Comparison of ENCODE assay signal across 16 mouse cellular contexts in the genomic region with DNA sequence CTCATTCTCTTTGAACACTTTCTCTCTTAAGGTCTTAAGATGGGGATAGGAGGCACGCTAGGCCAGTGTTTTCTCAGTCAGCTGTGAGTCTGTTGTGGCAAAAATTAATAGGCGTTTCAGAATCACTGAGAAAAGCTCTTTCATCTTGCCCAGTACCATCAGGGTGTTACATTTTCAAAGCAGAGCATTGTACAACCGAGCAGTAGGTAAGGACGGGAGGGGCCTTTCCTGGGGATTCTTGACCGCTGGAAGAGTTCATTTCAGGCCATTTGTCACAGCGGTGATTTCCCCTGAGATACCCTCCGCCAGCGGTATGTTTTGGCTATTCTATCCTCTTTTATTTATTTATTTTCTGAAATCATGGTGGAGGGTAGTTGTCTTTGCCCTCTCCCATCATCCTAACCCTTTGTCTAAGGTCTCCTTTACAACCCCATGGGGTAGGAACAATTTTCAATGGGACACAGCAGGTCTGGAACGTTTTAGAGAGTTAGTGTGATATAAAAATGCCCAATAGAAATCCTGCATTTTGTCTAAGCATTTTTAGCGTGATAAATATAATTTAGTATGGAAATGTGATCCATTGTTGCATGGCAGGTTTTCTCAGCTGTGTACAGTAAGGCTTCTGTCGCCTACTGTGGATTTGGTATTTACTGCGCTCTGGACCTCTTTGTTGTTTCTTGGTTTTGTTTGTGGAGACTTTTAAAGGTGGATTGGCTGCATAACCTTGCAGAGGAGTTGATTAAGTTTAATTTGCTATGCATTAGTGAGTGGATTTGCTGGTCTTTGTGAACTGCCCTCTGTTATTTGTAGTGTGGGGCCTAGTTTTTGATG.
DNase-seq lines count a peak whose midpoint lies in the region; ATAC-seq and TF ChIP-seq lines count a peak whose summit lies in the region.
"Had no signal": no experiment of that assay in that cellular context is flagged by ENCODE, and none has a peak within 500 bp of the region (broad histone marks: within the 10 kb centered on the region; RNA-seq: fewer than 3 reads in every experiment).

No protein-coding gene starts in this region.

- H3K9ac ChIP-seq in hindbrain, postnatal 0 days (replicated peaks; ENCODE audit: low read length): no peak overlapping the region
- H3K9ac ChIP-seq in limb, embryonic 13.5 days: no peak overlapping the region
- H3K9ac ChIP-seq: heart, embryonic 15.5 days had no signal

- ATAC-seq in hindbrain, postnatal 0 days: no peak
- ATAC-seq in limb, embryonic 13.5 days (ENCODE audit: low FRiP score, low read depth): no peak
- ATAC-seq in activated CD4-positive, CD25-positive, alpha-beta regulatory T cell, adult 4 months: no peak

- H3K27ac ChIP-seq in hindbrain, embryonic 10.5 days: peak overlapping the region; percentile 30; the same call in 1 of the 2 replicates
- H3K27ac ChIP-seq in hindbrain, postnatal 0 days: no peak overlapping the region
- H3K27ac ChIP-seq in forebrain, embryonic 10.5 days: peak overlapping the region; percentile 62; the same call in 1 of the 2 replicates
- H3K27ac ChIP-seq in limb, embryonic 13.5 days: peak overlapping the region; percentile 22; the same call in 1 of the 2 replicates
- H3K27ac ChIP-seq: heart, embryonic 15.5 days; macrophage had no signal

- H3K4me1 ChIP-seq in hindbrain, embryonic 10.5 days (replicated peaks): peaks cover 21% of the 10 kb centered on the region
- no peaks in the 10 kb centered on the region; the same call in 1 of the 2 replicates for H3K4me1 ChIP-seq in hindbrain, postnatal 0 days (ENCODE audit: insufficient read depth, low read length)
- H3K4me1 ChIP-seq in forebrain, embryonic 10.5 days: peaks cover 43% of the 10 kb centered on the region
- peaks cover 17% of the 10 kb centered on the region for H3K4me1 ChIP-seq in limb, embryonic 13.5 days
- H3K4me1 ChIP-seq: heart, embryonic 15.5 days had no signal

- peak; percentile 12 for DNase-seq in hindbrain, embryonic 10.5 days (ENCODE audit: low spot score)
- DNase-seq in hindbrain, postnatal 0 days (ENCODE audit: low spot score): no peak
- peak; percentile 61 for DNase-seq in brain, embryonic 14.5 days (ENCODE audit: low read depth)
- peak; percentile 24 for DNase-seq in forebrain, embryonic 10.5 days (ENCODE audit: extremely low spot score, low spot score)
- no peak for DNase-seq in spleen, adult 18-20 months
- no peak for DNase-seq in yolk sac, embryonic 10.5 days (ENCODE audit: low spot score)
- DNase-seq: adrenal gland, postnatal 36 days; cerebellum, postnatal 14 days; gastrocnemius, postnatal 36 days; liver; lung, adult 18-20 months; right cerebral cortex, postnatal 14 days had no signal

- no peak for TF ChIP-seq CTCF in hindbrain, postnatal 0 days (IDR thresholded peaks at IDR 0.05; ENCODE audit: low read depth)
- TF ChIP-seq CTCF in brain, embryonic 14.5 days (IDR thresholded peaks at IDR 0.05; ENCODE audit: borderline replicate concordance, extremely low read depth, insufficient read depth, insufficient read length): no peak

- no peak for TF ChIP-seq POLR2A in brain, embryonic 14.5 days (IDR thresholded peaks at IDR 0.05; ENCODE audit: borderline replicate concordance, extremely low read depth, insufficient read depth, insufficient read length, poor library complexity, severe bottlenecking)

- H3K4me3 ChIP-seq in hindbrain, embryonic 10.5 days: no peak overlapping the region
- H3K4me3 ChIP-seq in hindbrain, postnatal 0 days (ENCODE audit: low read length): no peak overlapping the region
- H3K4me3 ChIP-seq in forebrain, embryonic 10.5 days: no peak overlapping the region
- no peak overlapping the region for H3K4me3 ChIP-seq in limb, embryonic 13.5 days
- H3K4me3 ChIP-seq: heart, embryonic 15.5 days had no signal

- no peaks in the 10 kb centered on the region for H3K27me3 ChIP-seq in hindbrain, embryonic 10.5 days (ENCODE audit: insufficient read depth, poor library complexity, severe bottlenecking)
- H3K27me3 ChIP-seq in hindbrain, postnatal 0 days (ENCODE audit: insufficient read depth, low read length): no peaks in the 10 kb centered on the region
- no peaks in the 10 kb centered on the region for H3K27me3 ChIP-seq in forebrain, embryonic 10.5 days (ENCODE audit: poor library complexity, severe bottlenecking)
- H3K27me3 ChIP-seq in limb, embryonic 13.5 days: no peaks in the 10 kb centered on the region
- H3K27me3 ChIP-seq: heart, embryonic 15.5 days had no signal

- no peaks in the 10 kb centered on the region for H3K36me3 ChIP-seq in hindbrain, embryonic 10.5 days
- H3K36me3 ChIP-seq in hindbrain, postnatal 0 days (ENCODE audit: insufficient read depth, low read length): no peaks in the 10 kb centered on the region
- H3K36me3 ChIP-seq in forebrain, embryonic 10.5 days (replicated peaks): no peaks in the 10 kb centered on the region
- H3K36me3 ChIP-seq in limb, embryonic 13.5 days: no peaks in the 10 kb centered on the region
- H3K36me3 ChIP-seq: heart, embryonic 15.5 days had no signal

- 32% methylated on average over 12 of the region's 12 CpGs for WGBS in hindbrain, embryonic 10.5 days
- 38% methylated on average over 12 of the region's 12 CpGs for WGBS in hindbrain, postnatal 0 days
- WGBS in forebrain, embryonic 10.5 days: 42% methylated on average over 12 of the region's 12 CpGs
- WGBS in limb, embryonic 13.5 days: 54% methylated on average over 12 of the region's 12 CpGs

- no peak overlapping the region for H3K4me2 ChIP-seq in hindbrain, postnatal 0 days (ENCODE audit: low read depth, low read length)
- no peak overlapping the region for H3K4me2 ChIP-seq in limb, embryonic 13.5 days (replicated peaks)
- H3K4me2 ChIP-seq: heart, embryonic 15.5 days had no signal

- no peaks in the 10 kb centered on the region for H3K9me3 ChIP-seq in hindbrain, embryonic 10.5 days
- no peaks in the 10 kb centered on the region for H3K9me3 ChIP-seq in hindbrain, postnatal 0 days (ENCODE audit: low read length)
- no peaks in the 10 kb centered on the region for H3K9me3 ChIP-seq in forebrain, embryonic 10.5 days
- no peaks in the 10 kb centered on the region for H3K9me3 ChIP-seq in limb, embryonic 13.5 days
- H3K9me3 ChIP-seq: heart, embryonic 15.5 days had no signal

Comparison
In these comparisons a context has a peak if more than half of its experiments do, and no peak if none do; other contexts are left out.
1. DNase-seq: peak in hindbrain, embryonic 10.5 days (single experiment), brain, embryonic 14.5 days (single experiment) and forebrain, embryonic 10.5 days (single experiment); none in hindbrain, postnatal 0 days (single experiment), spleen, adult 18-20 months (0 of 2) and yolk sac, embryonic 10.5 days (single experiment).